Mouse (Mus musculus) heart, adult 2 months (tissue): ENCODE measurements at regions not wholly inside any gene's neighbourhood (a gene's known extent, or its start where the extent isn't known, plus 50 kb on each side); places are given as distances from the start of the nearest gene placed in this dataset.

ENCODE experiments used
- DNase-seq, 2 experiments: peaks; one replicate each; pipeline ENCODE4 v3.0.0; 2021
- H3K27ac ChIP-seq: fragments of 200-600 bp; 2 replicates; pipeline ENCODE4 v1.8.1; 2022
- H3K27me3 ChIP-seq: fragments of 200-500 bp; 2 replicates; pipeline ENCODE4 v1.6.1; 2012; ENCODE audit warnings: mild to moderate bottlenecking, low read length, inconsistent platforms, mixed read lengths; ENCODE audit not compliant: control insufficient read depth, insufficient read depth
- H3K36me3 ChIP-seq: fragments of 200-500 bp; 2 replicates; pipeline ENCODE4 v1.6.1; 2012; ENCODE audit warnings: low read length, inconsistent platforms; ENCODE audit not compliant: control insufficient read depth, insufficient read depth
- H3K4me1 ChIP-seq: fragments of 200-500 bp; 2 replicates; pipeline ENCODE4 v1.6.1; 2011; ENCODE audit warnings: low read length; ENCODE audit not compliant: control insufficient read depth, insufficient read depth
- H3K4me3 ChIP-seq: fragments of 200-600 bp; 2 replicates; pipeline ENCODE4 v1.8.1; 2022
- H3K79me2 ChIP-seq: fragments of 200-500 bp; replicated peaks from 2 replicates; pipeline ENCODE4 v1.6.1; 2012; ENCODE audit warnings: mild to moderate bottlenecking, inconsistent platforms, low read length, moderate library complexity, mixed read lengths; ENCODE audit not compliant: control insufficient read depth, insufficient read depth
- H3K9ac ChIP-seq: fragments of 200-500 bp; 2 replicates; pipeline ENCODE4 v1.6.1; 2012; ENCODE audit warnings: low read depth, mild to moderate bottlenecking, control low read depth, inconsistent platforms, low read length, mixed read lengths
- CTCF ChIP-seq: fragments of 200-600 bp; IDR thresholded peaks from 2 replicates; pipeline ENCODE4 v1.8.1; 2022; ENCODE audit warnings: antibody characterized with exemption, mild to moderate bottlenecking, moderate library complexity
- EP300 ChIP-seq: fragments of 200-500 bp; IDR thresholded peaks from 2 replicates; pipeline ENCODE4 v1.6.1; 2011; ENCODE audit warnings: low read depth, low read length, control low read depth; ENCODE audit not compliant: insufficient read depth
- POLR2A ChIP-seq: fragments of 200-500 bp; IDR thresholded peaks from 2 replicates; pipeline ENCODE4 v1.6.1; 2011; ENCODE audit warnings: mild to moderate bottlenecking, low read depth, low read length, control low read depth; ENCODE audit not compliant: insufficient read depth
- WGBS: fragments of 180-500 bp; shearing (Covaris S2); methylation state at CpG from one replicate; pipeline ENCODE4 v1.1.7; 2018; 5-methylcytosine and 5-hydroxymethylcytosine counted together
- intact Hi-C: fragments of 180-260 bp; cut with DNase I; formaldehyde crosslinking; loops from one replicate; pipeline ENCODE4 v1.15.1; 2025

- Histone ChIP-seq H3K27me3 (no peaks in the 10 kb centered on the region), H3K36me3 (no peaks in the 10 kb centered on the region), H3K9ac (no peak overlapping the region), H3K79me2 (no peaks in the 10 kb centered on the region), H3K27ac (no peak overlapping the region), H3K4me1 (no peaks in the 10 kb centered on the region), H3K4me3 (no peak overlapping the region)
- intact Hi-C loops = loop anchor here (5.0 kb wide), 1 partner anchor 39 kb away; no protein-coding TSS in a partner anchor
- DNase-seq = no peak
- TF ChIP-seq EP300 (no peak), CTCF (no peak), POLR2A (no peak)
- WGBS = 32% methylated on average over 9 of the region's 9 CpGs
Observed at GRCm38 (mm10) chr7:36507895-36508431, 190.0 kb upstream of the Tshz3 start.

GRCm38 (mm10) chr7:36513680-36514079, 184.2 kb upstream of the Tshz3 start:
- no peak overlapping the region for H3K4me3 ChIP-seq
- intact Hi-C loops = no loop called here
- WGBS = 68% methylated on average over 3 of the region's 3 CpGs

GRCm38 (mm10) chr7:36516094-36516663, 181.7 kb upstream of the Tshz3 start:
- WGBS = 56% methylated on average over 7 of the region's 7 CpGs
- intact Hi-C loops = no loop called here
- Histone ChIP-seq H3K79me2 (no peaks in the 10 kb centered on the region), H3K9ac (no peak overlapping the region), H3K4me3 (no peak overlapping the region), H3K27me3 (no peaks in the 10 kb centered on the region), H3K36me3 (no peaks in the 10 kb centered on the region), H3K4me1 (no peaks in the 10 kb centered on the region), H3K27ac (no peak overlapping the region)
- TF ChIP-seq CTCF (no peak), EP300 (no peak), POLR2A (no peak)
- DNase-seq = no peak

More at GRCm38 (mm10) chr7:36513680-36514079, 184.2 kb upstream of the Tshz3 start:
- Histone ChIP-seq H3K9ac (no peak overlapping the region), H3K27ac (no peak overlapping the region), H3K27me3 (no peaks in the 10 kb centered on the region), H3K79me2 (no peaks in the 10 kb centered on the region), H3K36me3 (no peaks in the 10 kb centered on the region), H3K4me1 (no peaks in the 10 kb centered on the region)
- TF ChIP-seq CTCF (no peak), POLR2A (no peak), EP300 (no peak)
- no peak for DNase-seq

- intact Hi-C loops = no loop called here
- no peak overlapping the region for H3K4me3 ChIP-seq
- WGBS = 77% methylated on average over 4 of the region's 4 CpGs
- no peak overlapping the region for H3K9ac ChIP-seq
- H3K27me3 ChIP-seq = no peaks in the 10 kb centered on the region
- no peaks in the 10 kb centered on the region for H3K36me3 ChIP-seq
- no peak for TF ChIP-seq CTCF
- no peak for TF ChIP-seq POLR2A
- no peak for TF ChIP-seq EP300
- no peaks in the 10 kb centered on the region for H3K4me1 ChIP-seq
- no peak overlapping the region for H3K27ac ChIP-seq
- no peaks in the 10 kb centered on the region for H3K79me2 ChIP-seq
- DNase-seq = no peak
Observed at GRCm38 (mm10) chr7:36519027-36519426, 178.9 kb upstream of the Tshz3 start.

DNA sequence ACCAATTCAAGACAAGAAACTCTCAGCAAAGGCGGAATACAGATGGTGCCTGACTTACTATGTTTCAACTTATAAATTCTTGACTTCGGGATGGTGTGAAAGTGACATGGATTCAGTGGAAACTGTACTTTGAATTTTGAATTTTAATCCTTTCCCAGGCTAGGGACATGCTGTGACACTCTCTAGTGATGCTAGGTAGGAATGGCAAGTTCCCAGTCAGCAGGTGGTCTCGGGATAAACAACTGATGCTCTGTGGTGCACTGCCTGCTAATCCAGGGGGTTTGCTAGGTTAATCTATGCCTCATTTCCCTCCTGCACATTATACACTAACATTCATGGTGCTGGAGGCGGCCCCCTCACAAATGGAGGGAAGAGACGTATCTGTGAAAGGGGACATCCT, 175.0 kb upstream of the Tshz3 start:
- 61% methylated on average over 5 of the region's 5 CpGs for WGBS
- H3K9ac ChIP-seq = no peak overlapping the region
- no peaks in the 10 kb centered on the region for H3K36me3 ChIP-seq
- no peaks in the 10 kb centered on the region for H3K79me2 ChIP-seq
- H3K4me1 ChIP-seq = no peaks in the 10 kb centered on the region
- intact Hi-C loops = no loop called here
- TF ChIP-seq EP300 (no peak), POLR2A (no peak), CTCF (no peak)
- H3K27ac ChIP-seq = no peak overlapping the region
- H3K4me3 ChIP-seq = no peak overlapping the region
- H3K27me3 ChIP-seq = no peaks in the 10 kb centered on the region
- no peak for DNase-seq

GRCm38 (mm10) chr7:36526148-36526547, 171.8 kb upstream of the Tshz3 start:
- intact Hi-C loops = no loop called here
- DNase-seq = no peak
- WGBS = 64% methylated on average over 7 of the region's 7 CpGs
- no peak overlapping the region for H3K9ac ChIP-seq
- H3K27me3 ChIP-seq = no peaks in the 10 kb centered on the region
- H3K4me1 ChIP-seq = no peaks in the 10 kb centered on the region
- no peak for TF ChIP-seq CTCF
- no peak for TF ChIP-seq EP300
- no peak for TF ChIP-seq POLR2A
- no peaks in the 10 kb centered on the region for H3K36me3 ChIP-seq
- no peaks in the 10 kb centered on the region for H3K79me2 ChIP-seq
- H3K4me3 ChIP-seq = no peak overlapping the region
- no peak overlapping the region for H3K27ac ChIP-seq
